Mouse (Mus musculus) forebrain, postnatal 0 days (tissue): ENCODE measurements around the gene Cyb5rl. TPM values are rescaled to one million over a fixed set of nuclear protein-coding genes. Genes with fewer than 3 reads are reported as not detected.
"Not testable (repeated sequence)": the region's sequence is repeated elsewhere in the genome, so short reads cannot be mapped to it uniquely, and the experiment has no call there.

Experiments
- ATAC-seq: fragments of 200-750 bp; cut with Nextera tagmentation; 2 replicates; pipeline ENCODE4 v1.8.0; 2017; ENCODE audit warnings: mild to moderate bottlenecking, moderate library complexity
- DNase-seq: peaks from one replicate; pipeline ENCODE4 v3.0.0-alpha.2; 2015
- H3K27ac ChIP-seq: fragments of 300-500 bp; sonication (generic); 2 replicates; pipeline ENCODE4 v1.5.1; 2014; ENCODE audit warnings: low read depth, mild to moderate bottlenecking, antibody characterized with exemption, low read length, moderate library complexity, mixed read lengths
- H3K27me3 ChIP-seq: fragments of 300-500 bp; sonication (generic); 2 replicates; pipeline ENCODE4 v1.6.1; 2014; ENCODE audit warnings: mild to moderate bottlenecking, low read length, mixed read lengths; ENCODE audit not compliant: insufficient read depth
- H3K36me3 ChIP-seq: fragments of 300-500 bp; sonication (generic); 2 replicates; pipeline ENCODE4 v1.6.1; 2014; ENCODE audit warnings: mild to moderate bottlenecking, moderate library complexity; ENCODE audit not compliant: insufficient read depth
- H3K4me1 ChIP-seq: fragments of 300-500 bp; sonication (generic); 2 replicates; pipeline ENCODE4 v1.6.1; 2014; ENCODE audit warnings: antibody characterized with exemption; ENCODE audit not compliant: insufficient read depth
- H3K4me2 ChIP-seq: fragments of 300-500 bp; sonication (generic); 2 replicates; pipeline ENCODE4 v1.6.1; 2014; ENCODE audit warnings: low read depth, mild to moderate bottlenecking, moderate library complexity
- H3K4me3 ChIP-seq: fragments of 300-500 bp; sonication (generic); 2 replicates; pipeline ENCODE4 v1.5.1; 2014; ENCODE audit warnings: low read depth, low read length, mixed read lengths
- H3K9ac ChIP-seq: fragments of 300-500 bp; sonication (generic); 2 replicates; pipeline ENCODE4 v1.6.1; 2014; ENCODE audit warnings: mild to moderate bottlenecking
- H3K9me3 ChIP-seq: fragments of 300-500 bp; sonication (generic); 2 replicates; pipeline ENCODE4 v1.6.1; 2016; ENCODE audit warnings: low read length
- CTCF ChIP-seq: sonication (generic); IDR thresholded peaks from 2 replicates; pipeline ENCODE4 v1.5.1; 2016; ENCODE audit warnings: antibody characterized with exemption, control low read depth, low read depth
- WGBS: fragments of 180-500 bp; shearing (Covaris S2); extraction: QIAGEN DNeasy Blood & Tissue Kit; methylation state at CpG from one replicate; pipeline ENCODE4 v1.1.7; 2014; 5-methylcytosine and 5-hydroxymethylcytosine counted together
- polyA plus RNA-seq: library from polyadenylated mRNA; unstranded; fragments of >200 nt; fragmentation: Nextera tagmentation; extraction: Ambion mirVana; gene quantifications from 2 replicates; pipeline ENCODE4 v1.2.1, GENCODE M21; 2015
- total RNA-seq: library from RNA; depleted of rRNA; stranded (reverse); fragments of >200 nt; gene quantifications from 2 replicates; pipeline ENCODE4 v1.2.3, GENCODE M21; 2014

The Cyb5rl gene
- total and polyA plus RNA-seq, 2 experiments from 2014 or later, result 4.5 to 4.6 TPM

- Histone ChIP-seq H3K9ac (no peak overlapping the region), H3K4me3 (no peak overlapping the region), H3K4me1 (no peaks in the 10 kb centered on the region), H3K27me3 (no peaks in the 10 kb centered on the region), H3K9me3 (no peaks in the 10 kb centered on the region), H3K4me2 (no peak overlapping the region), H3K36me3 (no peaks in the 10 kb centered on the region), H3K27ac (no peak overlapping the region)
- WGBS, result 82% methylated on average over 8 of the region's 8 CpGs
- ATAC-seq, result no peak
- DNase-seq, result no peak
- no peak for TF ChIP-seq CTCF
Observed at GRCm38 (mm10) chr4:107102220-107102619, 35.4 kb downstream of the Cyb5rl start.

GRCm38 (mm10) chr4:107106777-107107176 is 40.0 kb downstream of the Cyb5rl start:
- no peaks in the 10 kb centered on the region for H3K27me3 ChIP-seq
- H3K36me3 ChIP-seq, result no peaks in the 10 kb centered on the region
- no peak overlapping the region for H3K27ac ChIP-seq
- WGBS, result 95% methylated on average over 16 of the region's 16 CpGs
- H3K9me3 ChIP-seq, result no peaks in the 10 kb centered on the region
- H3K4me1 ChIP-seq, result no peaks in the 10 kb centered on the region
- TF ChIP-seq CTCF, result no peak
- H3K9ac ChIP-seq, result no peak overlapping the region
- no peak overlapping the region for H3K4me2 ChIP-seq
- ATAC-seq (no peak), DNase-seq (no peak)
- H3K4me3 ChIP-seq, result no peak overlapping the region

DNA sequence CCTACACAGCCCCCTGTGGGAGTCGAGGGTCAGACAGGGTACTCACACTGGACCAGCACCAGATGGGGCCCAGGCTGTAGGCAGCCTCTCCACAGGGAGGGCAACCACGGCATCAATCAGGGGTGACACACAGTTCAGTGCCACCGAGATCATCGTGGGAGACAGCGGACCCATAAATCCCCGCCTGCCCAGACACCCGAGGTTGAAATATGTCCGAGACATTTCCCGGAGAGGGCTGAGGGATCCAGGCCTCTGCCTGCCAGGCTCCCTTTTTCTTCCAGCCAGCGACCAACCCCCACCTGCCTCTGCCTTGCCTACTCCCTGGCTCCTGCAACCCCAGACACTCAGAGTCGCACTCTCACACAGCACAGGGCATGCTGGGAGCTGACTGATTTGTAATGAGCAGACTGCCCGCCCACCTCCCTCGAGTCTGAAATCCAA is 41.5 kb downstream of the Cyb5rl start:
- 48% methylated on average over 13 of the region's 13 CpGs for WGBS
- H3K36me3 ChIP-seq, result no peaks in the 10 kb centered on the region
- H3K9ac ChIP-seq, result no peak overlapping the region
- no peaks in the 10 kb centered on the region for H3K4me1 ChIP-seq
- H3K27me3 ChIP-seq, result no peaks in the 10 kb centered on the region
- H3K27ac ChIP-seq, result no peak overlapping the region
- TF ChIP-seq CTCF, result no peak
- DNase-seq, result no peak
- no peak overlapping the region for H3K4me2 ChIP-seq
- H3K9me3 ChIP-seq, result no peaks in the 10 kb centered on the region
- H3K4me3 ChIP-seq, result no peak overlapping the region
- peak; percentile 62 for ATAC-seq

GRCm38 (mm10) chr4:107109181-107109580 is 42.4 kb downstream of the Cyb5rl start:
- H3K4me3 ChIP-seq, H3K36me3 ChIP-seq, H3K4me1 ChIP-seq, DNase-seq, H3K4me2 ChIP-seq, H3K9me3 ChIP-seq, H3K9ac ChIP-seq, ATAC-seq, H3K27ac ChIP-seq, H3K27me3 ChIP-seq: not testable (repeated sequence)
- 94% methylated on average over 6 of the region's 6 CpGs for WGBS

DNA sequence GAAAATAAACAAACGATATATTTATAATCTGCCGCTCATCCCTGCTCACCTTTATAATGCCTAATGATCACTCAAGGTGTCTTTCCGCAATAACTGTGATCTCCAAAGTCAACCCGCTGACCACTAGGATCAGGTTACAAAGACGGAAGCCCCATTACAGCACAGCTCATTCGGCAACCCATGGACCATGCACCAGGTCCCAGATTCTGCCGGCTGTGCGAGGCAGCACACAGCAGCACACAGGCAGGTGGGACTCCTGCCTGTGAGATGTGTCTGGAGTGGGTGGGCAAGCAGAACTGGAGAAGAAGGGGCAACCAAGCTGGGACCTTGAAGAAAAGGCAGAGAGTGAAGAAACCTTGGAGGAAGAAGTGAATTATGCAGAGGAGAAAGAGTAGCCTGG is 47.5 kb downstream of the Cyb5rl start:
- no peak overlapping the region for H3K4me2 ChIP-seq
- TF ChIP-seq CTCF, result no peak
- 70% methylated on average over 8 of the region's 8 CpGs for WGBS
- no peak overlapping the region for H3K4me3 ChIP-seq
- DNase-seq, result no peak
- no peak overlapping the region for H3K9ac ChIP-seq
- H3K36me3 ChIP-seq, result no peaks in the 10 kb centered on the region
- H3K27ac ChIP-seq, result no peak overlapping the region
- H3K9me3 ChIP-seq, result no peaks in the 10 kb centered on the region
- no peaks in the 10 kb centered on the region for H3K4me1 ChIP-seq
- H3K27me3 ChIP-seq, result no peaks in the 10 kb centered on the region
- no peak for ATAC-seq

- TF ChIP-seq CTCF, result no peak
- ATAC-seq, result no peak
- Histone ChIP-seq H3K27me3 (no peaks in the 10 kb centered on the region), H3K27ac (no peak overlapping the region), H3K9ac (no peak overlapping the region), H3K4me1 (no peaks in the 10 kb centered on the region), H3K4me3 (no peak overlapping the region), H3K36me3 (no peaks in the 10 kb centered on the region), H3K9me3 (no peaks in the 10 kb centered on the region), H3K4me2 (no peak overlapping the region)
- WGBS, result 89% methylated on average over 2 of the region's 2 CpGs
- no peak for DNase-seq
Observed at GRCm38 (mm10) chr4:107117741-107118385, 51.1 kb downstream of the Cyb5rl start.

DNA sequence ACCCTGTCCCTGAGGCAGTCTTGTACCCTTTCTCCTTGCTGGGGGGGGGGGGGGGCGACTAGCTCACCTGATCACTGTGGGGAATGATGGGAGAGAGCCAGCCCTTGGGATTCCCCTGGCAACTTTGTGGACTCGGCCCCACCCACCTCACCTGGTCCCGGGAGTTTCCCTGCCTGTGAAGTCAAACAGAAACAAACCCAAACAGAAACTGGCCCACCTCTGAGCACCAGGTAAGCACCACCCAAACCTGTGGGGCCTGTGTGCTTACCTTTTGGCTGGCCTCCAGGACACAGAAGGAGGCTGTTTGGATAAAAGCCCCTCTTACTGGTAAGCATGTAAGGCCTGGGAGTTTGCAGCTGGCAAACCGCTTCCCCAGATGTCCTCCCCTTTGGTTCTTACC is 52.3 kb downstream of the Cyb5rl start:
- DNase-seq (no peak), ATAC-seq (no peak)
- Histone ChIP-seq H3K4me2 (no peak overlapping the region), H3K9ac (no peak overlapping the region), H3K4me1 (no peaks in the 10 kb centered on the region), H3K4me3 (no peak overlapping the region), H3K36me3 (no peaks in the 10 kb centered on the region), H3K9me3 (no peaks in the 10 kb centered on the region), H3K27me3 (no peaks in the 10 kb centered on the region), H3K27ac (no peak overlapping the region)
- TF ChIP-seq CTCF, result no peak
- WGBS, result 62% methylated on average over 4 of the region's 4 CpGs

GRCm38 (mm10) chr4:107120676-107121075 is 53.9 kb downstream of the Cyb5rl start:
- Histone ChIP-seq H3K9ac (no peak overlapping the region), H3K9me3 (no peaks in the 10 kb centered on the region), H3K27me3 (no peaks in the 10 kb centered on the region), H3K4me2 (no peak overlapping the region), H3K27ac (no peak overlapping the region), H3K36me3 (no peaks in the 10 kb centered on the region), H3K4me1 (no peaks in the 10 kb centered on the region), H3K4me3 (no peak overlapping the region)
- ATAC-seq, result no peak
- TF ChIP-seq CTCF, result no peak
- WGBS, result 96% methylated on average over 6 of the region's 6 CpGs
- DNase-seq, result no peak
